Mouse (Mus musculus): ENCODE measurements around the gene Psmd8. TPM values are rescaled to one million over a fixed set of nuclear protein-coding genes. Genes with fewer than 3 reads are reported as not detected.

The Psmd8 gene
- 223 and 242 TPM in 2 replicates for polyA plus RNA-seq (2011; ENCODE audit: insufficient read depth, insufficient read length, low read depth, missing spikeins)

- TF ChIP-seq POLR2A (IDR thresholded peaks at IDR 0.05; ENCODE audit: insufficient read depth, low read length) (peak; percentile 89), EP300 (IDR thresholded peaks at IDR 0.05; ENCODE audit: insufficient read depth, low read depth, low read length) (0 out of 2 replicates have a peak, but pooled peaks have one; percentile 21), CTCF (IDR thresholded peaks at IDR 0.05; ENCODE audit: low read depth, low read length) (peak; percentile 53)
- H3K27me3 ChIP-seq (ENCODE audit: control insufficient read depth, insufficient read depth, low read length, poor library complexity, severe bottlenecking), result no peaks in the 10 kb centered on the region
- peaks cover 11% of the 10 kb centered on the region for H3K36me3 ChIP-seq (ENCODE audit: control insufficient read depth, insufficient read depth, low read length, poor library complexity, severe bottlenecking)
- H3K9ac ChIP-seq (ENCODE audit: low read depth, poor library complexity, severe bottlenecking), result peak within 1 kb of the TSS; percentile 82
- H3K27ac ChIP-seq (ENCODE audit: insufficient read depth, low read length), result no peak within 1 kb of the TSS
- peak within 1 kb of the TSS; percentile 90 for H3K4me3 ChIP-seq (ENCODE audit: low read depth, low read length)
- no peaks in the 10 kb centered on the region for H3K9me3 ChIP-seq (replicated peaks; ENCODE audit: control insufficient read depth, insufficient read depth, low read length, poor library complexity, severe bottlenecking)
- no peaks in the 10 kb centered on the region for H3K4me1 ChIP-seq (ENCODE audit: control insufficient read depth, insufficient read depth, low read length)
Measured at GRCm38 (mm10) chr7:29180077-29180853, at the start of gene Psmd8. Gene Psmd8, minus strand, starts transcription at chr7:29180701.

GRCm38 (mm10) chr7:29228202-29228601 is 47.7 kb upstream of the Psmd8 start:
- Histone ChIP-seq H3K9me3 (replicated peaks; ENCODE audit: control insufficient read depth, insufficient read depth, low read length, poor library complexity, severe bottlenecking) (no peaks in the 10 kb centered on the region), H3K4me1 (ENCODE audit: control insufficient read depth, insufficient read depth, low read length) (peaks cover 4% of the 10 kb centered on the region), H3K9ac (ENCODE audit: low read depth, poor library complexity, severe bottlenecking) (no peak overlapping the region), H3K4me3 (ENCODE audit: low read depth, low read length) (no peak overlapping the region), H3K36me3 (ENCODE audit: control insufficient read depth, insufficient read depth, low read length, poor library complexity, severe bottlenecking) (no peaks in the 10 kb centered on the region), H3K27me3 (ENCODE audit: control insufficient read depth, insufficient read depth, low read length, poor library complexity, severe bottlenecking) (no peaks in the 10 kb centered on the region), H3K27ac (ENCODE audit: insufficient read depth, low read length) (no peak overlapping the region)
- TF ChIP-seq EP300 (IDR thresholded peaks at IDR 0.05; ENCODE audit: insufficient read depth, low read depth, low read length) (no peak), CTCF (IDR thresholded peaks at IDR 0.05; ENCODE audit: low read depth, low read length) (no peak), POLR2A (IDR thresholded peaks at IDR 0.05; ENCODE audit: insufficient read depth, low read length) (no peak)

GRCm38 (mm10) chr7:29225520-29225919 is 45.0 kb upstream of the Psmd8 start:
- Histone ChIP-seq H3K36me3 (ENCODE audit: control insufficient read depth, insufficient read depth, low read length, poor library complexity, severe bottlenecking) (no peaks in the 10 kb centered on the region), H3K9me3 (replicated peaks; ENCODE audit: control insufficient read depth, insufficient read depth, low read length, poor library complexity, severe bottlenecking) (no peaks in the 10 kb centered on the region), H3K9ac (ENCODE audit: low read depth, poor library complexity, severe bottlenecking) (no peak overlapping the region), H3K27me3 (ENCODE audit: control insufficient read depth, insufficient read depth, low read length, poor library complexity, severe bottlenecking) (no peaks in the 10 kb centered on the region), H3K4me3 (ENCODE audit: low read depth, low read length) (no peak overlapping the region), H3K27ac (ENCODE audit: insufficient read depth, low read length) (no peak overlapping the region), H3K4me1 (ENCODE audit: control insufficient read depth, insufficient read depth, low read length) (peaks cover 4% of the 10 kb centered on the region)
- TF ChIP-seq EP300 (IDR thresholded peaks at IDR 0.05; ENCODE audit: insufficient read depth, low read depth, low read length) (no peak), CTCF (IDR thresholded peaks at IDR 0.05; ENCODE audit: low read depth, low read length) (no peak), POLR2A (IDR thresholded peaks at IDR 0.05; ENCODE audit: insufficient read depth, low read length) (no peak)

- Histone ChIP-seq H3K27ac (ENCODE audit: insufficient read depth, low read length) (no peak overlapping the region), H3K9me3 (replicated peaks; ENCODE audit: control insufficient read depth, insufficient read depth, low read length, poor library complexity, severe bottlenecking) (peaks cover 4% of the 10 kb centered on the region; the same call in 1 of the 2 replicates), H3K4me3 (ENCODE audit: low read depth, low read length) (no peak overlapping the region), H3K36me3 (ENCODE audit: control insufficient read depth, insufficient read depth, low read length, poor library complexity, severe bottlenecking) (no peaks in the 10 kb centered on the region), H3K27me3 (ENCODE audit: control insufficient read depth, insufficient read depth, low read length, poor library complexity, severe bottlenecking) (no peaks in the 10 kb centered on the region), H3K4me1 (ENCODE audit: control insufficient read depth, insufficient read depth, low read length) (peaks cover 4% of the 10 kb centered on the region), H3K9ac (ENCODE audit: low read depth, poor library complexity, severe bottlenecking) (no peak overlapping the region)
- TF ChIP-seq EP300 (IDR thresholded peaks at IDR 0.05; ENCODE audit: insufficient read depth, low read depth, low read length) (no peak), POLR2A (IDR thresholded peaks at IDR 0.05; ENCODE audit: insufficient read depth, low read length) (no peak), CTCF (IDR thresholded peaks at IDR 0.05; ENCODE audit: low read depth, low read length) (no peak)
Measured at GRCm38 (mm10) chr7:29224756-29225394, 44.4 kb upstream of the Psmd8 start.

- TF ChIP-seq CTCF (IDR thresholded peaks at IDR 0.05; ENCODE audit: low read depth, low read length), result no peak
- no peak for TF ChIP-seq EP300 (IDR thresholded peaks at IDR 0.05; ENCODE audit: insufficient read depth, low read depth, low read length)
- TF ChIP-seq POLR2A (IDR thresholded peaks at IDR 0.05; ENCODE audit: insufficient read depth, low read length), result no peak
- H3K36me3 ChIP-seq (ENCODE audit: control insufficient read depth, insufficient read depth, low read length, poor library complexity, severe bottlenecking), result no peaks in the 10 kb centered on the region
Measured at GRCm38 (mm10) chr7:29214846-29215245, 34.3 kb upstream of the Psmd8 start.

More at GRCm38 (mm10) chr7:29214846-29215245, 34.3 kb upstream of the Psmd8 start:
- no peak overlapping the region for H3K27ac ChIP-seq (ENCODE audit: insufficient read depth, low read length)
- H3K27me3 ChIP-seq (ENCODE audit: control insufficient read depth, insufficient read depth, low read length, poor library complexity, severe bottlenecking), result no peaks in the 10 kb centered on the region
- peaks cover 3% of the 10 kb centered on the region; the same call in 1 of the 2 replicates for H3K9me3 ChIP-seq (replicated peaks; ENCODE audit: control insufficient read depth, insufficient read depth, low read length, poor library complexity, severe bottlenecking)
- no peaks in the 10 kb centered on the region for H3K4me1 ChIP-seq (ENCODE audit: control insufficient read depth, insufficient read depth, low read length)
- H3K9ac ChIP-seq (ENCODE audit: low read depth, poor library complexity, severe bottlenecking), result no peak overlapping the region
- no peak overlapping the region for H3K4me3 ChIP-seq (ENCODE audit: low read depth, low read length)
